Mouse (Mus musculus) lung, embryonic 16.5 days (tissue): ENCODE results near the gene Slc9a8. TPM values are rescaled to one million over a fixed set of nuclear protein-coding genes. Genes with fewer than 3 reads are reported as not detected.

Experiments
- ATAC-seq: fragments of 200-750 bp; cut with Nextera tagmentation; 2 replicates; pipeline ENCODE4 v1.8.0; 2017; ENCODE audit warnings: low read depth, mild to moderate bottlenecking, moderate library complexity
- H3K27ac ChIP-seq: fragments of 300-500 bp; sonication (generic); 2 replicates; pipeline ENCODE4 v1.5.1; 2014; ENCODE audit warnings: mild to moderate bottlenecking, control low read depth, low read length
- H3K27me3 ChIP-seq: fragments of 300-500 bp; sonication (generic); 2 replicates; pipeline ENCODE4 v1.6.1; 2014; ENCODE audit warnings: low read depth, low read length, mixed read lengths; ENCODE audit not compliant: control insufficient read depth, insufficient read depth
- H3K36me3 ChIP-seq: fragments of 300-500 bp; sonication (generic); 2 replicates; pipeline ENCODE4 v1.6.1; 2014; ENCODE audit warnings: low read length; ENCODE audit not compliant: control insufficient read depth, insufficient read depth
- H3K4me1 ChIP-seq: fragments of 300-500 bp; sonication (generic); replicated peaks from 2 replicates; pipeline ENCODE4 v1.6.1; 2014; ENCODE audit warnings: low read length, mixed read lengths; ENCODE audit not compliant: control insufficient read depth, insufficient read depth
- H3K4me2 ChIP-seq: fragments of 300-500 bp; sonication (generic); 2 replicates; pipeline ENCODE4 v1.6.1; 2014; ENCODE audit warnings: low read depth, low read length, control low read depth
- H3K4me3 ChIP-seq: fragments of 300-500 bp; sonication (generic); 2 replicates; pipeline ENCODE4 v1.5.1; 2014; ENCODE audit warnings: mild to moderate bottlenecking, low read length, control low read depth
- H3K9ac ChIP-seq: fragments of 300-500 bp; sonication (generic); 2 replicates; pipeline ENCODE4 v1.6.1; 2014; ENCODE audit warnings: low read length, control low read depth
- H3K9me3 ChIP-seq: fragments of 300-500 bp; sonication (generic); 2 replicates; pipeline ENCODE4 v1.6.1; 2016; ENCODE audit warnings: low read length; ENCODE audit not compliant: control insufficient read depth
- WGBS: fragments of 180-500 bp; shearing (Covaris S2); extraction: QIAGEN DNeasy Blood & Tissue Kit; methylation state at CpG from one replicate; pipeline ENCODE4 v1.1.7; 2014; 5-methylcytosine and 5-hydroxymethylcytosine counted together
- polyA plus RNA-seq: library from polyadenylated mRNA; unstranded; fragments of >200 nt; fragmentation: Nextera tagmentation; extraction: Ambion mirVana; gene quantifications from 2 replicates; pipeline ENCODE4 v1.2.1, GENCODE M21; 2015

Gene Slc9a8
- polyA plus RNA-seq, 1 experiment from 2014 or later = 24.0 TPM

GRCm38 (mm10) chr2:167436371-167436770 lies 14.9 kb downstream of the Slc9a8 start:
- 92% methylated on average over 5 of the region's 5 CpGs for WGBS
- ATAC-seq = no peak
- H3K36me3 ChIP-seq = peaks cover 32% of the 10 kb centered on the region

DNA sequence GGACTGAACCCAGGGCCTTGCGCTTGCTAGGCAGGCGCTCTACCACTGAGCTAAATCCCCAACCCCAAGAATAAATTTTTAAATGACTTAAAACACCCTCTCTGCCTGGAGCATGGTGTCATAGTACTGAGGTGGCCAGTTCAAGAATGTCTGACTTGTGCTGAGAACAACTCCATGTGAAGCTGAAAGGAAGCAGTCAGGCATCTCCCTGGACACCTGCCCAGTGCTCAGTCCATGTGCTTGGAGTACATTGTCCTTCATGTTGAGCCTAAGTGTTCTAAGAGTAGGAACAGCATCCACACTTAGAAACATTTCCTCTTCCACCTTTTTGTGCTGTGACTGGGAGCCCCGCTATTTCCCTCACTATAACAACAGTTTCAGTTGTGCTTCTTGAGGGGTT lies 17.9 kb downstream of the Slc9a8 start:
- Histone ChIP-seq H3K4me1 (no peaks in the 10 kb centered on the region), H3K27me3 (no peaks in the 10 kb centered on the region), H3K27ac (no peak overlapping the region), H3K4me3 (no peak overlapping the region), H3K4me2 (no peak overlapping the region), H3K9me3 (no peaks in the 10 kb centered on the region), H3K9ac (no peak overlapping the region), H3K36me3 (peaks cover 39% of the 10 kb centered on the region)
- ATAC-seq = no peak
- 96% methylated on average over 3 of the region's 3 CpGs for WGBS

More at GRCm38 (mm10) chr2:167436371-167436770, 14.9 kb downstream of the Slc9a8 start:
- H3K9ac ChIP-seq = no peak overlapping the region
- H3K4me3 ChIP-seq = no peak overlapping the region
- H3K4me2 ChIP-seq = no peak overlapping the region
- H3K27me3 ChIP-seq = no peaks in the 10 kb centered on the region
- no peaks in the 10 kb centered on the region for H3K9me3 ChIP-seq
- no peaks in the 10 kb centered on the region for H3K4me1 ChIP-seq
- no peak overlapping the region for H3K27ac ChIP-seq

GRCm38 (mm10) chr2:167443411-167444193 lies 22.1 kb downstream of the Slc9a8 start:
- WGBS = 91% methylated on average over 4 of the region's 4 CpGs
- H3K27me3 ChIP-seq = no peaks in the 10 kb centered on the region
- H3K4me2 ChIP-seq = no peak overlapping the region
- H3K9me3 ChIP-seq = no peaks in the 10 kb centered on the region
- no peak for ATAC-seq
- no peak overlapping the region for H3K4me3 ChIP-seq
- no peaks in the 10 kb centered on the region for H3K4me1 ChIP-seq
- H3K36me3 ChIP-seq = peaks cover 31% of the 10 kb centered on the region
- H3K27ac ChIP-seq = no peak overlapping the region
- H3K9ac ChIP-seq = no peak overlapping the region

- Histone ChIP-seq H3K36me3 (peaks cover 31% of the 10 kb centered on the region), H3K4me2 (no peak overlapping the region), H3K4me3 (no peak overlapping the region), H3K27me3 (no peaks in the 10 kb centered on the region), H3K4me1 (no peaks in the 10 kb centered on the region), H3K9ac (no peak overlapping the region), H3K27ac (no peak overlapping the region), H3K9me3 (no peaks in the 10 kb centered on the region)
- WGBS = 79% methylated on average over 20 of the region's 20 CpGs
- ATAC-seq = no peak
Observed at GRCm38 (mm10) chr2:167445911-167446780, 24.6 kb downstream of the Slc9a8 start.

- H3K9ac ChIP-seq = no peak overlapping the region
- no peak overlapping the region for H3K4me2 ChIP-seq
- H3K27me3 ChIP-seq = no peaks in the 10 kb centered on the region
- no peak overlapping the region for H3K27ac ChIP-seq
- ATAC-seq = no peak
- no peaks in the 10 kb centered on the region for H3K9me3 ChIP-seq
- no peaks in the 10 kb centered on the region for H3K4me1 ChIP-seq
- H3K36me3 ChIP-seq = peaks cover 29% of the 10 kb centered on the region
- WGBS = 91% methylated on average over 7 of the region's 7 CpGs
- H3K4me3 ChIP-seq = no peak overlapping the region
Observed at GRCm38 (mm10) chr2:167447207-167447606, 25.7 kb downstream of the Slc9a8 start.

DNA sequence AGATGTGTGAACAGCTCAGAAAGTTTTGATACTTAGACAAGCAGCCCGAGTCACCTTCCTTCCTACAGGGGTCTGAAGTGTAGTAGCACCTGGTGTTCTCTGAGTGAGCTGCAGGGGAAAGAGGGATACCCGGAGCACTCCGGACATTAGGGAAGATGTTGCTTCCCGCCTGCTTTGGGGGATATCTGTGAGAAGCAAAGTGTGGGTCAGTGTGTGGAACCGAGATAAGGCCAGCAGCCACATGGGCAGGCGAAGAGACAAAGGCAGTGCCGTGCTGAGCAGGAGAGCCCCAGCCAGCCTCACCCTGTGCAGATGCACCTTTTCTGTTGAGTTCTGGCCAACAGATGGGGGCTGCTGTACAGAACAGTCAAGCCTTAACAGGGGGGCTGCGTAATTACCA lies 26.1 kb downstream of the Slc9a8 start:
- Histone ChIP-seq H3K9me3 (no peaks in the 10 kb centered on the region), H3K27me3 (no peaks in the 10 kb centered on the region), H3K4me1 (no peaks in the 10 kb centered on the region), H3K27ac (no peak overlapping the region), H3K4me2 (no peak overlapping the region), H3K4me3 (no peak overlapping the region), H3K9ac (no peak overlapping the region), H3K36me3 (peaks cover 29% of the 10 kb centered on the region)
- 89% methylated on average over 8 of the region's 8 CpGs for WGBS
- no peak for ATAC-seq

GRCm38 (mm10) chr2:167449331-167450275 lies 28.1 kb downstream of the Slc9a8 start:
- no peaks in the 10 kb centered on the region for H3K4me1 ChIP-seq
- no peak for ATAC-seq
- H3K9me3 ChIP-seq = no peaks in the 10 kb centered on the region
- H3K4me2 ChIP-seq = no peak overlapping the region
- peaks cover 30% of the 10 kb centered on the region for H3K36me3 ChIP-seq
- H3K9ac ChIP-seq = no peak overlapping the region
- no peak overlapping the region for H3K27ac ChIP-seq
- H3K4me3 ChIP-seq = no peak overlapping the region
- H3K27me3 ChIP-seq = no peaks in the 10 kb centered on the region
- WGBS = 87% methylated on average over 21 of the region's 21 CpGs

DNA sequence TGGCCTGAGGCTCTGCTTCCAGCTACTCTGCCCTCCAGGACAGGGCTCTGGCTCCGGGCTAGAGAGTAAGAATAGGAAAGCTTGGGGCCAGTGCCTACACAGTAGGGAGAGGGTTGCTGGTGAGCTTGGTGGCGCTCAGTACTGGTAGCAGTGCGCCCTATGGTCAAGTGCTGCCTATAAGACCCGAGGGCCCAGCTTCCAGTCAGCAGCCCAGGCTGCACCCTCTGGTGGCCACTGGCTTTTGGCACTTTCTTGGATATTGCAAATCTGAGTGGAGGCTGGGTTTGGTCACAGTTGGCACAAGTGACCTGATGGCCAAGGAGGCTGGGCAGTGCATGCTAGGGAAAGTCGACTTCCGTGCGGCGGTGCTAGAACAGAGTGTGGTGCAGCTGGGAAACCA lies 29.1 kb downstream of the Slc9a8 start:
- Histone ChIP-seq H3K9ac (no peak overlapping the region), H3K4me2 (no peak overlapping the region), H3K36me3 (peaks cover 34% of the 10 kb centered on the region), H3K27ac (no peak overlapping the region), H3K9me3 (no peaks in the 10 kb centered on the region), H3K4me3 (no peak overlapping the region), H3K4me1 (no peaks in the 10 kb centered on the region), H3K27me3 (no peaks in the 10 kb centered on the region)
- 88% methylated on average over 8 of the region's 8 CpGs for WGBS
- ATAC-seq = no peak
